Mouse (Mus musculus) hindbrain, embryonic 15.5 days (tissue): ENCODE results near the gene Myo1d. TPM values are rescaled to one million over a fixed set of nuclear protein-coding genes. Genes with fewer than 3 reads are reported as not detected.

Experiments
- ATAC-seq: fragments of 200-750 bp; cut with Nextera tagmentation; 2 replicates; pipeline ENCODE4 v1.8.0; 2017; ENCODE audit warnings: low read depth, moderate number of reproducible peaks, moderate TSS enrichment; ENCODE audit not compliant: low FRiP score
- H3K27ac ChIP-seq: fragments of 300-500 bp; sonication (generic); replicated peaks from 2 replicates; pipeline ENCODE4 v1.5.1; 2015; ENCODE audit warnings: mild to moderate bottlenecking, inconsistent platforms
- H3K27me3 ChIP-seq: fragments of 300-500 bp; sonication (generic); 2 replicates; pipeline ENCODE4 v1.6.1; 2015; ENCODE audit warnings: control low read depth, inconsistent platforms
- H3K36me3 ChIP-seq: fragments of 300-500 bp; sonication (generic); 2 replicates; pipeline ENCODE4 v1.6.1; 2015; ENCODE audit warnings: control low read depth, inconsistent platforms
- H3K4me1 ChIP-seq: fragments of 300-500 bp; sonication (generic); replicated peaks from 2 replicates; pipeline ENCODE4 v1.6.1; 2015; ENCODE audit warnings: control low read depth, inconsistent platforms
- H3K4me2 ChIP-seq: fragments of 300-500 bp; sonication (generic); 2 replicates; pipeline ENCODE4 v1.6.1; 2015; ENCODE audit warnings: moderate library complexity, mild to moderate bottlenecking, inconsistent platforms
- H3K4me3 ChIP-seq: fragments of 300-500 bp; sonication (generic); 2 replicates; pipeline ENCODE4 v1.5.1; 2015; ENCODE audit warnings: mild to moderate bottlenecking, inconsistent platforms
- H3K9ac ChIP-seq: fragments of 300-500 bp; sonication (generic); 2 replicates; pipeline ENCODE4 v1.6.1; 2015; ENCODE audit warnings: inconsistent platforms
- H3K9me3 ChIP-seq: fragments of 300-500 bp; sonication (generic); 2 replicates; pipeline ENCODE4 v1.6.1; 2016; ENCODE audit warnings: control low read depth, inconsistent platforms
- WGBS: fragments of 180-500 bp; shearing (Covaris S2); methylation state at CpG from one replicate; pipeline ENCODE4 v1.1.7; 2015; 5-methylcytosine and 5-hydroxymethylcytosine counted together
- polyA plus RNA-seq: library from polyadenylated mRNA; unstranded; fragments of >200 nt; fragmentation: Nextera tagmentation; extraction: Ambion mirVana; gene quantifications from 2 replicates; pipeline ENCODE4 v1.2.1, GENCODE M21; 2015

The Myo1d gene
- polyA plus RNA-seq, 1 experiment from 2014 or later, result 2.6 TPM

DNA sequence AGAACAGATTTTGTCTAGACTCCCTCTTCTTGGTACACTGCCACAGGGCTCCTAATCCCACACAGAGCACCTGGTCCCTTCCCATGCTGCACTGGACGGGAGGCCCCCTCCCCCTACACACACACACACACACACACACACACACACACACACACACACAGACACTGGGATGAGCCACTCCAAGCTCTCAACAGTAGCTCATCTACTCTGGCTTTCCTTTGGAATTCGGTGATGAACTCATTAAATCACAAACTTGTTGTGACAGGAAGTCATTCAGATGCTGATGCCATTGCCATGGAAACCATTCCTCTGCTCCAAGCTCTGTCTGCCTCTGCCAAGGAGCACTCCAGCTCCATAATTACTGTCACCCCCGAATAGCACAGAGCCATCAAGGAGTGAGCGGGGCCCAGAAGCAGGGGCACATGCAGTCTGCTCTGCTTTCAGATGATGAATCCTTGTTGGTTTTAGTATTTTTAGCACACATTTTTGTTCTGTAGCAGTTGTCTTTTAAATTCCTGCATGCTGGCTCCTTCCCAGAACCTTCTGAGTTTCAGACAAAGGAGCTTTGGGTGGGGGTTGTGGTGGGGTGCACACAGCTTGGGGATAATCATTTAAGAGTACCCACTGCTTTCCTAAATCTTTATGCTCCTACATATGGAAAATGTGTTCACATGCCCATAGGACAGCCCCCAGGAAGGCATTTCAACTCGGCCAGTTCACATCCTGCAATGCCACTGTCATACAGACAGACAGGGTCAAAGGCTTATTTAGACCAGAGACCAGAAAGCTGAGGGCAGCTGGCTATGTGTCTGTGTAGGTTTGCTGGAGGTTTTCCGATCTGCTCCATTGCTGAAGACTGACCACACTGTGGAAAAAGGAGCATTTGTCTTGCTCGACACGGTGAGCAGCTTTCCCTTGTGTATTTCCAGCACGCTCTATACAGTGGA, 261.1 kb downstream of the Myo1d start:
- H3K36me3 ChIP-seq, result no peaks in the 10 kb centered on the region
- no peaks in the 10 kb centered on the region for H3K27me3 ChIP-seq
- peak; percentile 97 for ATAC-seq
- H3K9ac ChIP-seq, result no peak overlapping the region
- H3K27ac ChIP-seq, result peak overlapping the region; percentile 81
- H3K4me2 ChIP-seq, result no peak overlapping the region
- H3K4me3 ChIP-seq, result no peak overlapping the region
- WGBS, result 9% methylated on average over 9 of the region's 9 CpGs
- peaks cover 50% of the 10 kb centered on the region for H3K4me1 ChIP-seq
- no peaks in the 10 kb centered on the region for H3K9me3 ChIP-seq

DNA sequence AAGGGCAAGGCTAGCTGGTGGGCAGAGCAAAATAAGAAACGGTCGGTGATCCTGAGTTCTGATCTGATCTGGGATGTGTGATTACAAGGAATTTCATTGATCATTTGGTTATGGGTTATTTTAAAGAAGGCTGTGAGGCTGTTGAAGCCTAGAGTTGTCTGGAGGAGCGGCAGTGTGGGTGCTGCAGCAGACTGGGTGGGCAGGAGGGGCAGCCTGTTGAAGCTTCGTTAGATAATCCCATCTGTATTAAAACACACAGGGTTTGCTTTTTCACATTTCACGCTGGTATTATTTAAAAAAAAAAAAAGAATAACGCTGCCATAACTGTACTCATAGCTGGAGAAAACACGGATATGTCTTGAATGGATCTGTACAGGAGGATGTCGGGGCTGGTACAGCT, 263.9 kb downstream of the Myo1d start:
- Histone ChIP-seq H3K4me1 (peaks cover 55% of the 10 kb centered on the region), H3K27ac (no peak overlapping the region; the same call in 1 of the 2 replicates)

DNA sequence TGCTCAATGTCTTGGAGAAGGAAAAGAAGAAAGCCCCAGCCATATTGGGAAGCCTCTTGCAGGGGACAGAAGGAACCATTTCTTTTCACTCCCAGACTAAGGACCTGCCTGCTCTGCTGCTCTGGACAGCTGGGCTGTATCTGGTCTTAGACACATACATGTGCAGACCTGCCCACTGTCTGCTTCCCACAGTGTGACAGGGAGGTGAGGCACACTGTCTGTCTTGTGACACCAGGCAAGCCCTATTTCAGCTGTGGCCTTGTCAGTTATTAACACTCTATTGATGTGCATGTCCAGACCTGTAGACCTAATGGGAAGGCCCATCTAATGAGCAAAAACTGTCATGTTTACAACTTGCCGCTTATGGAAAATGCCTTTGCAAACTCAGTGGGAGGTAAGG, 264.5 kb downstream of the Myo1d start:
- Histone ChIP-seq H3K4me3 (no peak overlapping the region), H3K9ac (no peak overlapping the region), H3K4me1 (peaks cover 55% of the 10 kb centered on the region), H3K27ac (no peak overlapping the region), H3K4me2 (no peak overlapping the region), H3K36me3 (no peaks in the 10 kb centered on the region), H3K27me3 (no peaks in the 10 kb centered on the region), H3K9me3 (no peaks in the 10 kb centered on the region)
- 39% methylated on average over 1 of the region's 1 CpGs for WGBS
- no peak for ATAC-seq

More for the DNA sequence above, 263.9 kb downstream of the Myo1d start:
- Histone ChIP-seq H3K4me3 (no peak overlapping the region), H3K4me2 (no peak overlapping the region), H3K27me3 (no peaks in the 10 kb centered on the region), H3K9me3 (no peaks in the 10 kb centered on the region), H3K9ac (no peak overlapping the region), H3K36me3 (no peaks in the 10 kb centered on the region)
- WGBS, result 77% methylated on average over 8 of the region's 8 CpGs
- ATAC-seq, result no peak

DNA sequence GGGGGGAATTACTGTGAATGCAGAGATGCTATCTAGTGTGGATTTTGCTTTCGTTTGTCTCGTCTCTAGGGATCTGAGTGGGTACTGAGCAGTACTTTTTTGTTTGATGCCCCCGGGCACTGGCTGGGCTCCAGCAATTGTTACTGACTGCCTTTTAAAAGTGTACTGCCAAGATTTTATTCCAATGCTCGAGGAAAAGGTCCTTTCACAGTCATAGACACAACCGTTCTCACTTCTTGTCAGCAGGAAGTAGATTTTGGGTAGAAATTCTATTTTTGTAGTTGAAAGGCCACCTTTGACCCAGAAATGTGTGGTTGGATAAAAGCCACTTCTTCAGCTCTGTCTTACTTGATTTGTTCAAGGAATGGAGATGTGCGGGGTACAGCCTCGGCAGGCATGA, 266.0 kb downstream of the Myo1d start:
- Histone ChIP-seq H3K4me3 (no peak overlapping the region), H3K36me3 (no peaks in the 10 kb centered on the region), H3K27me3 (no peaks in the 10 kb centered on the region), H3K4me2 (no peak overlapping the region), H3K27ac (no peak overlapping the region), H3K9ac (no peak overlapping the region), H3K4me1 (peaks cover 52% of the 10 kb centered on the region), H3K9me3 (no peaks in the 10 kb centered on the region)
- no peak for ATAC-seq
- WGBS, result 39% methylated on average over 7 of the region's 7 CpGs

DNA sequence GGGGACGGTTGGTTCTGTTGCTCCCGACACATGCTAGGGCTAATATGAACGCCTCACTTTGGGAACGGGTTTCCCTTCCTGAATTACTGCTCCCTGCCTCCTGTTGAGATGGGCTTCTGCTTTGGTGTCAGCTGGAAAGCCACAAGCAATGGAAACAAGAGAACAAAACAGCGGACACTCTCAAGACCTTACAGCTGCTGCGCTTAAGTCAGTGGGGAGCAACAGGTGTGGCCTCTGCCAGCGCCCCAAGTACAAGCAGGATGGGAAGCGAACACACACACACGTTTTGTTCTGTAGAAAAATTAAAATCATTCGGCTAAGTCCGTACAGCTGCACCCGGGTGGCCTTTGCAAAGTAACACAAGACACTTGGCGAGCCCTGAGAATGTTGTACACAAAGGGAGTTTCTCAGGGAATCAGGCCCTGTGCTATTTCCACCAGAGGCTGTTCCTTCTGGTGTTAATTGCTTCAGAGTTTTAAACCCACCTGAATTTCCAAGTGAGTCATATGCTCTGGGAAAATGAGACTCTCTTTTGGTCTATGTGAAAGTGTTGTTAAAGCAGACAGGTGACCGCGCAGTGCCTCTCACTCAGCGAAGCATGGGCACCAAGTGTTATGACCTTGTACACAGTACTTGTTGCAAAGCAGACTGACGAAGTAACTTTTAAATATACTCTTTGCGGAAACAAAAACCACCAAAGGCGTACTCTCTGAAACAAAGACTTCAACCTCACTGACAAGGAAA, 267.3 kb downstream of the Myo1d start:
- Histone ChIP-seq H3K27ac (no peak overlapping the region), H3K27me3 (no peaks in the 10 kb centered on the region), H3K4me3 (no peak overlapping the region), H3K9ac (no peak overlapping the region), H3K4me2 (no peak overlapping the region), H3K9me3 (no peaks in the 10 kb centered on the region), H3K4me1 (peaks cover 46% of the 10 kb centered on the region), H3K36me3 (no peaks in the 10 kb centered on the region)
- no peak for ATAC-seq
- WGBS, result 69% methylated on average over 19 of the region's 19 CpGs

DNA sequence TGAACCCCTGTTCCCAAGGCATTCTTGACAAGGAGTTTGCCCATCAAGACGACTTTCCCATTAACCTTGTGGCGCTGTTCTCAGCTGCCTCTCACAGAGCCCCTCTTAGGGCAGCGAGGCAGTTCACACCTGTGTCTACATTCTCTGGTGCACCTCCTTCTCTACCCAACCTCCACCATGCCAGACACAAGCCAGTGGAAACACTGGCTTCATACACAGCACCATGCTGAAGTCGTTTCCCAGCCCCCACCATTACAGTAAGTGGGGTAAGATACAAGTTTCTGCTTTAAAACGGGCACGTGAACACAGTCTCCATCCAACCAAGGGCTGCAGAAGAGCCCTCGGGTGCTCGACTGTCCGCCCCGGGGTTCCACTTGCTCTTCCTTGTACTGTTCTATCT, 269.7 kb downstream of the Myo1d start:
- no peaks in the 10 kb centered on the region for H3K27me3 ChIP-seq
- H3K36me3 ChIP-seq, result no peaks in the 10 kb centered on the region
- peaks cover 38% of the 10 kb centered on the region for H3K4me1 ChIP-seq
- no peak overlapping the region for H3K27ac ChIP-seq
- 86% methylated on average over 10 of the region's 10 CpGs for WGBS
- no peak overlapping the region for H3K4me3 ChIP-seq
- H3K9me3 ChIP-seq, result no peaks in the 10 kb centered on the region
- H3K9ac ChIP-seq, result no peak overlapping the region
- no peak overlapping the region for H3K4me2 ChIP-seq
- no peak for ATAC-seq

DNA sequence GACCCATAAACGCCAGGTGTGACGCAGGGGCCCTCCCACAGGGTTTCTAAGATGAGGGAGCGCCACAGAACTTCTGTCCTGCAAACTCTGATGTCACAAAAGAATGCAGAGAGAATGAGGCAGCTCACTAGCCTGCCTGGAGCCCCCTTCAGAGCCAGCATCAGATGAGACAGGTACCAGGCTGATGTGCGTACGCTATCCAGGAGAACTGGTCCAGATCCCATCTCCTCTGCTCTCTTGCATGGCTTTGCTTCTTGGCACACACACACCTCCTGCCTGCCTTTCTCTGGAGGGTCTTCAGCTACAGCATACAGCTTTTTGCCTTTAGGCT, 270.7 kb downstream of the Myo1d start:
- ATAC-seq, result no peak
- Histone ChIP-seq H3K27ac (peak overlapping the region; percentile 63), H3K27me3 (no peaks in the 10 kb centered on the region), H3K9ac (no peak overlapping the region), H3K4me2 (0 out of 2 replicates have a peak overlapping the region, but pooled peaks have one; percentile 17), H3K9me3 (no peaks in the 10 kb centered on the region), H3K4me3 (no peak overlapping the region), H3K4me1 (peaks cover 43% of the 10 kb centered on the region), H3K36me3 (no peaks in the 10 kb centered on the region)
- 64% methylated on average over 5 of the region's 5 CpGs for WGBS

DNA sequence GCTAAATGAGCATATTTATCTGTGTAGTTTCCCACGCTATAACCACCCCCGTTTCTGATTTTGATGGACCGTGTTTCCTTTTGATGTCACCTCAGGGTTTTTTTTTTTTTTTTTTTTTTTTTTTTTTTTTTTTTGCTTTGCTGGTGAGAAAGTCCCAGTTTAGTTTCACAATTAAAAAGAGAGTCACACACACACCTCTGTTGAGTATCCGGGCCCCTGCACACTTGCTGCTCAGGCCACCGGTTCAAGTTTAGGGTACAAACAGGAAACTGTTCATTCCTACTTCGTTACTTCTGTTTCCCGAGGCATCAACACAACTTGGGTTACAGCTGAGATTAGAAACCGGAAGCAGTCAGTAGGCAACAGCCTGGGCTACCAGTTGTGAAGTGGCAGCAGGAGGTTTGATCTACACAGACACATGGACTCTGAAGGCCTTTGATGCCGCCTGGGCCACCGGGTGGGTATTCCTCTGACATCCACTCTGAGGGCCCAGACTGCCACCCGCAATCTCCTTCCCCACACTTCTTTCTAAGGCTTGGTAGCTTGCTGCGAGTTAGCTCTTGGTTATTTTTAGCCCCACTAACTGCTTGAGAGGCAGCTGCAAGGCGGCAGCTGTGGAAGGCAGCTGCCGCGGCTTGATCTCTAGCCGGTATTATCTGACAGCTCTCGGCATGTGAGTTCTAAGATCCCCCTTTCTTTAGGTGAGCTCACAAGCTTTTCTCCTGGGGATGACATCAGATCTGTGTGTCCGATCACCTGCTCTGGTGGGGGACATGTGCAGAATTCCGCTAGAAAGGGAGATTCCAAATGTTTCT, 271.3 kb downstream of the Myo1d start:
- WGBS, result 43% methylated on average over 19 of the region's 19 CpGs

DNA sequence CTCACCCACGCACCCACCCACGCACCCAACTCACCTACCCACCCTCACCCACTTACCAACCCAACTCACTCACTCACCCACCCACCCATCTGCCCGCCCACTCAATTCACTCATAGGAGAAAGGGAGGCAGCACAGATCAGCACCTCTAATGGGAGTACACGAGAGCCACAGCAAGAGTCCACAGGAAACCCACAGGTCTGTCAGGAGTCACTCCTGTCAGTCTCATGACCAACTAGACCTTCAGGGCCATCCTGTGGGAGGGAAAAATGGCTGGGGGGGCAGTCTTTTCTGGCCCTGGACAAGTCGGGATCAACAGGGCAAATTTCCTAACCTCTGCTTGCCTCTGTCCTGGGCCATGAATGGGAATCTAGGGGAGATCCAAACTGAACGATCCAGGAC, 272.0 kb downstream of the Myo1d start:
- Histone ChIP-seq H3K9me3 (no peaks in the 10 kb centered on the region), H3K9ac (no peak overlapping the region), H3K27me3 (no peaks in the 10 kb centered on the region), H3K27ac (no peak overlapping the region), H3K4me3 (no peak overlapping the region), H3K36me3 (no peaks in the 10 kb centered on the region), H3K4me1 (peaks cover 50% of the 10 kb centered on the region), H3K4me2 (no peak overlapping the region)
- ATAC-seq, result no peak
- 86% methylated on average over 6 of the region's 6 CpGs for WGBS

More for the DNA sequence above, 271.3 kb downstream of the Myo1d start:
- Histone ChIP-seq H3K27ac (peak overlapping the region; percentile 63), H3K36me3 (no peaks in the 10 kb centered on the region), H3K4me3 (no peak overlapping the region), H3K9ac (no peak overlapping the region), H3K4me2 (0 out of 2 replicates have a peak overlapping the region, but pooled peaks have one; percentile 17), H3K27me3 (no peaks in the 10 kb centered on the region), H3K9me3 (no peaks in the 10 kb centered on the region), H3K4me1 (peaks cover 43% of the 10 kb centered on the region)
- ATAC-seq, result no peak

DNA sequence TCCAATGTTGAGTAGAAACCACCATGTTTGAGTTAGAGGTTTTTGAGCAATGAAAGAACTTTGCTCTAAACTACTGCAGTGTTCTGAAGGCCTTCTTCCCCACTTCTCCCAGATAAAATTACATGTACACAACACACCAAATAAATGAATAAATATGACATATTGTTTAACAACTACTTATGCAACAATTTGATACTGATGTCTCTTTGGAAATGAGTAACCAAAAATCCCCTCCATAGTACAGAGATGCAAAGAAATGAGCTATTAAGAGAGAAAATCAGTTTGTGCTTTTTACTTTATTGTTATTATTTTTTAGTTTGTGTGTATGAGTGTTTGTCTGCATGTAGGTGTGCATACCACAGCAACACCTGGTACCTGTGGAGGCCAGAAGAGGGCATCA, 273.3 kb downstream of the Myo1d start:
- H3K4me3 ChIP-seq, result no peak overlapping the region

DNA sequence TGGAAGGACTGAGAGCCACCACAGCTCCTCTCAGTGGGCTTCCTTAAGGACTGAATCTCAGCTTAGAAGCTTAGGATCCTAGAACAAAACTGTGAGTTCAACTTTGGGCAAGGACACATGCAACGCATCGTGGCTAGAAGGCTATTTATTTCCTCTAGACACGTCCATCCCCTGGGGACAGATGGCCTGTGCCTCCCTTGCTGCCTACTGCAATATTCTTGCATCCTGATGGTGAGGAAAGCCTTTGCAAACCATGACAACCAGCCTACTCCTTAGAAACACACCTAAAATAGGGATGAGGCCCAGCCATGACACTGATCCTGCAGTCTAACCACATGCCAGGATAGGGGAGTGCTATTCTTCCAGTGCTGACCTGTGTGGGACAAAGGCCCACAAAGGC, 274.2 kb downstream of the Myo1d start:
- peaks cover 46% of the 10 kb centered on the region for H3K4me1 ChIP-seq
- WGBS, result 64% methylated on average over 3 of the region's 3 CpGs

More for the DNA sequence above, 273.3 kb downstream of the Myo1d start:
- ATAC-seq, result no peak
- Histone ChIP-seq H3K4me1 (peaks cover 46% of the 10 kb centered on the region), H3K27me3 (no peaks in the 10 kb centered on the region), H3K9me3 (no peaks in the 10 kb centered on the region), H3K9ac (no peak overlapping the region), H3K27ac (0 out of 2 replicates have a peak overlapping the region, but pooled peaks have one; percentile 98), H3K4me2 (no peak overlapping the region), H3K36me3 (no peaks in the 10 kb centered on the region)

More for the DNA sequence above, 274.2 kb downstream of the Myo1d start:
- Histone ChIP-seq H3K4me2 (no peak overlapping the region), H3K9me3 (no peaks in the 10 kb centered on the region), H3K4me3 (no peak overlapping the region), H3K9ac (no peak overlapping the region), H3K27me3 (no peaks in the 10 kb centered on the region), H3K27ac (peak overlapping the region; percentile 98), H3K36me3 (no peaks in the 10 kb centered on the region)
- ATAC-seq, result no peak
